Mouse (Mus musculus) hindbrain, embryonic 14.5 days (tissue): Measurements from ENCODE around the gene Ston2. TPM values are rescaled to one million over a fixed set of nuclear protein-coding genes. Genes with fewer than 3 reads are reported as not detected.
A peak's percentile ranks its signal among the peaks of the same experiment; 100 is the strongest.

Source experiments
- ATAC-seq: fragments of 200-750 bp; cut with Nextera tagmentation; 2 replicates; pipeline ENCODE4 v1.8.0; 2017; ENCODE audit warnings: moderate number of reproducible peaks, mild to moderate bottlenecking, moderate TSS enrichment, moderate library complexity; ENCODE audit not compliant: low FRiP score
- DNase-seq: peaks from one replicate; pipeline ENCODE4 v3.0.0-alpha.2; 2015; ENCODE audit warnings: low spot score
- H3K27ac ChIP-seq: fragments of 300-500 bp; sonication (generic); 2 replicates; pipeline ENCODE4 v1.5.1; 2014; ENCODE audit warnings: mild to moderate bottlenecking, moderate library complexity
- H3K27me3 ChIP-seq: fragments of 300-500 bp; sonication (generic); 2 replicates; pipeline ENCODE4 v1.6.1; 2014; ENCODE audit warnings: mild to moderate bottlenecking, low read length, mixed read lengths; ENCODE audit not compliant: control insufficient read depth, insufficient read depth
- H3K36me3 ChIP-seq: fragments of 300-500 bp; sonication (generic); replicated peaks from 2 replicates; pipeline ENCODE4 v1.6.1; 2014; ENCODE audit not compliant: control insufficient read depth, insufficient read depth
- H3K4me1 ChIP-seq: fragments of 300-500 bp; sonication (generic); replicated peaks from 2 replicates; pipeline ENCODE4 v1.6.1; 2014; ENCODE audit warnings: antibody characterized with exemption, low read length, mixed read lengths; ENCODE audit not compliant: control insufficient read depth, insufficient read depth
- H3K4me2 ChIP-seq: fragments of 300-500 bp; sonication (generic); replicated peaks from 2 replicates; pipeline ENCODE4 v1.6.1; 2014; ENCODE audit warnings: mild to moderate bottlenecking, moderate library complexity
- H3K4me3 ChIP-seq: fragments of 300-500 bp; sonication (generic); replicated peaks from 2 replicates; pipeline ENCODE4 v1.5.1; 2014; ENCODE audit warnings: mild to moderate bottlenecking, low read length
- H3K9ac ChIP-seq: fragments of 300-500 bp; sonication (generic); 2 replicates; pipeline ENCODE4 v1.6.1; 2014
- H3K9me3 ChIP-seq: fragments of 300-500 bp; sonication (generic); 2 replicates; pipeline ENCODE4 v1.6.1; 2016; ENCODE audit warnings: low read length; ENCODE audit not compliant: control insufficient read depth
- WGBS: fragments of 180-500 bp; shearing (Covaris S2); extraction: QIAGEN DNeasy Blood & Tissue Kit; methylation state at CpG from one replicate; pipeline ENCODE4 v1.1.7; 2014; 5-methylcytosine and 5-hydroxymethylcytosine counted together
- polyA plus RNA-seq: library from polyadenylated mRNA; unstranded; fragments of >200 nt; fragmentation: Nextera tagmentation; extraction: Ambion mirVana; gene quantifications from 2 replicates; pipeline ENCODE4 v1.2.1, GENCODE M21; 2014

The Ston2 gene
- polyA plus RNA-seq, 1 experiment from 2014 or later: 9.5 TPM

DNA sequence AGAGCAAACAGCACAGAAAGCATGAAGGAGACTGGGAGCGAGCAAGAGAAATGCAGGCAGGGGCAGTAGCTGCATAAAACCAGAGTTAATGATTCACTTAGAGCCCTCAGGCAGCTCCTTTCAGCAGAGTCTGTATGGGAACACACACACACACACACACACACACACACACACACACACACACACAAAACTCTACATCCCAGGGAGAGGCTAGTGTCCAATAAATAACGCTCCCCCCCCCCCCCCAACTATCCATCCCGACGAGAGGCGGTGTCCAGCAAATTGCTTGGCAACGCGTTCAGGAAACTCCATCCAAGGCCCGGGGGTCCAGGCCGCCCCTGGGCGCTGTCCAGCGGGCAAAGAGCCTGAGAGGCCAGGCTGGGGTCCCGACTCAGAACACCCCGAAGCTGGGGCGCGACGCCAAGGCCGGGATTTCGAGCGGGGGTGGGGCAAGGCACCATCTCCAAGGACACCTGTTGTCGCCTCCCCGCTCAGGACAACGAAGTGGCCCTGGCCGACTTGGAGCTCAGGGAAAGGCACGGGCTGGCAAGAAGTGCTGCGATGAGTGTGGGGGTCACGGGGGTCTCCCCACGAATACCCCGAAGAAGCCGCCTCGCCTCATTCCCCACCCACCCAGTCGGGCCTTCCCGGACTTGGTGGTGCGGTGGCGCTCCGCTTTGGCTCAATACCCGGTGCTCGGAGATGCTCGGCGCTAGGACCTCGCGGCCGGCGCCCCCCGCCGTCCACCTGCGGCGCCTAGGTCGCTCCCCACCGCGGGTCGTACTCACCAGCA, 9.8 kb downstream of the Ston2 start:
- DNase-seq: peak; percentile 52
- Histone ChIP-seq H3K4me1 (peaks cover 13% of the 10 kb centered on the region), H3K36me3 (no peaks in the 10 kb centered on the region), H3K9ac (peak overlapping the region; percentile 67), H3K4me2 (peak overlapping the region; percentile 98), H3K9me3 (no peaks in the 10 kb centered on the region), H3K4me3 (peak overlapping the region; percentile 78), H3K27me3 (no peaks in the 10 kb centered on the region), H3K27ac (peak overlapping the region; percentile 33; the same call in 1 of the 2 replicates)
- ATAC-seq: peak; percentile 89
- WGBS: under 1% methylated on average over 40 of the region's 51 CpGs

DNA sequence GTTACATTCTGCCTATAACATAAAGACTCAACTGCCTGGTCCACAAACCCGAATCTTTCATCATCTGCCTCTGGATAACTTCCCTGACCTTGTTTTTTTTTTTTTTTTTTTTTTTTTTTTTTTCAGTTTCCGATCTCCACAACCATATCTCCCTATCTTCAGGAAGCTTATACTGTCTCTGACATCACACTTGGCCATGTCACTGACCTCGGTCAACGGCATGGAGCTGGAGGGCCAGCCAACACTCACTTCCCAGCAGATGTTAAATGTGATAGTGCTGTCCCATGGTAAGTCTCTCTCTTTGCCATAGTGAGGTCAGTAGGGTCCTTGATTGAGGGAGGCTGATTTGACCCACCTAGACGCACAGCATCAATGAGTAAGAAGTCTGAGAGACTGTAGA, 11.8 kb downstream of the Ston2 start:
- H3K4me2 ChIP-seq: no peak overlapping the region

DNA sequence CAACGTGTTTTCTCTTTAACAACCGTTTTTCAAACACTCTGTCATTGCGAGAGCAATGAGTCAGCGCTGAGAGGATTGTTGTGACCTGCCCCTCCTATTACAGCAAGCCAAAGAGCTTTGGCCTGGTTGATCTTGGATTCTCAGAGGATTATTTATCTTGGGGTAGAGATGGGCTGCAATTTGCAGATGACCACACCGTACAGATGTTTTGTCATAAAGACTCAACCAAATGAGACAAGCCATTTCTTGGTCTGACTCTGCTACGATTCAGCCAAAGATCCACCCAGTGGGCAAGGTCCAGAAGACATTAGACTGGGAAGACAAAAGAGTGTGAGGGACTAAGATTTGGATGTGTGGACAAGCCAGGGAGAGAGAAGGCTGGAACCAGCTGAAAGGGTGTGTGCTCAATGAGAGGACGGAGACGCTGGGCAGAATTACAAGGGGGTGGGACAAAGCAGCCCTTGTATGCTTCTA, 13.3 kb downstream of the Ston2 start:
- H3K9ac ChIP-seq: no peak overlapping the region
- no peak overlapping the region for H3K4me2 ChIP-seq
- H3K4me1 ChIP-seq: peaks cover 13% of the 10 kb centered on the region
- H3K36me3 ChIP-seq: no peaks in the 10 kb centered on the region
- no peak overlapping the region for H3K4me3 ChIP-seq
- H3K27ac ChIP-seq: no peak overlapping the region
- 69% methylated on average over 8 of the region's 8 CpGs for WGBS
- ATAC-seq (no peak), DNase-seq (no peak)
- H3K9me3 ChIP-seq: no peaks in the 10 kb centered on the region
- H3K27me3 ChIP-seq: no peaks in the 10 kb centered on the region

More for the DNA sequence above, 11.8 kb downstream of the Ston2 start:
- DNase-seq: no peak
- ATAC-seq: no peak
- Histone ChIP-seq H3K27ac (no peak overlapping the region), H3K27me3 (no peaks in the 10 kb centered on the region), H3K4me3 (no peak overlapping the region), H3K36me3 (no peaks in the 10 kb centered on the region), H3K9ac (no peak overlapping the region), H3K9me3 (no peaks in the 10 kb centered on the region), H3K4me1 (peaks cover 13% of the 10 kb centered on the region)
- WGBS: 94% methylated on average over 5 of the region's 5 CpGs

DNA sequence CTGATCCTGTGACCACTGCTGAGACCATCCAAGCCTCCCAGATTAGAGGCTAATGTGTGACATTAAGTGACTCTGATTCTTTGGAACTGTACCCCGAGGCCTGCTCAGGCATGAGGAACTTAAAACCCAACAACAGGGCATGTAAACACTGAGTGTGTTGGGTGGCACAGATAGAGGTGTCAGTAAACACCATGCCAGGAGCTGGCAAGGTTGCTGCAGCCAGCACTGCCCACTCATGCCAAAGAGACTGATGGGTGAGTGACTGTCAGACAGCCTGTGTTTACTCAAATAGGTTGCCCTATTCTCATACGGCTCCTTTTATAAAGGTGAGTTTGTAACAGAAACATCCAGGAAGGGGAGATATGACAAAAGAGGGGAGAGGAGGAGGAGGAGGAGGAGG, 19.3 kb downstream of the Ston2 start:
- ATAC-seq (no peak), DNase-seq (no peak)
- Histone ChIP-seq H3K9me3 (no peaks in the 10 kb centered on the region), H3K36me3 (no peaks in the 10 kb centered on the region), H3K9ac (no peak overlapping the region), H3K27me3 (no peaks in the 10 kb centered on the region), H3K4me1 (peaks cover 18% of the 10 kb centered on the region), H3K27ac (no peak overlapping the region), H3K4me2 (no peak overlapping the region), H3K4me3 (no peak overlapping the region)
- WGBS: 79% methylated on average over 2 of the region's 2 CpGs

DNA sequence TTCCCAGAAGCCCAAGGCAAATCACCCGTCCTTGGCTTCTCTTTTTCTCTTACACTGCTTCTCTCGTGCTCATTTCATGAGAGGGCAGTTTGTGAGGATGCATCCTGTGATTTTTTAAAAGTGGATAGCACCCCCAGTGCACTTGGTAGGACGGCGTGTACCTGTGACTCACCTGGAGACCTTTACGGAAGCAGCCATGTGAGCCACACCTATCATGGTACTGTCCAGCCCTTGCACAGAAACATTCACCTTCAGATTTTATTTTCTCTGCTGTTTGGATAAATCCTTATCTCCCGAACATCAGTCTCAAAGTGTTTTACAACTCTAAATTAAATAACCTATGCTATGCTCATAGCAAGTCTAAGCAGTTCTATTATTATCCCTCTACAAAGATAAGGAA, 20.0 kb downstream of the Ston2 start:
- 90% methylated on average over 6 of the region's 6 CpGs for WGBS
- no peak overlapping the region for H3K4me2 ChIP-seq
- H3K4me1 ChIP-seq: peaks cover 18% of the 10 kb centered on the region
- no peaks in the 10 kb centered on the region for H3K27me3 ChIP-seq
- H3K36me3 ChIP-seq: no peaks in the 10 kb centered on the region
- DNase-seq (no peak), ATAC-seq (no peak)
- no peak overlapping the region for H3K9ac ChIP-seq
- H3K27ac ChIP-seq: no peak overlapping the region
- H3K9me3 ChIP-seq: no peaks in the 10 kb centered on the region
- no peak overlapping the region for H3K4me3 ChIP-seq

DNA sequence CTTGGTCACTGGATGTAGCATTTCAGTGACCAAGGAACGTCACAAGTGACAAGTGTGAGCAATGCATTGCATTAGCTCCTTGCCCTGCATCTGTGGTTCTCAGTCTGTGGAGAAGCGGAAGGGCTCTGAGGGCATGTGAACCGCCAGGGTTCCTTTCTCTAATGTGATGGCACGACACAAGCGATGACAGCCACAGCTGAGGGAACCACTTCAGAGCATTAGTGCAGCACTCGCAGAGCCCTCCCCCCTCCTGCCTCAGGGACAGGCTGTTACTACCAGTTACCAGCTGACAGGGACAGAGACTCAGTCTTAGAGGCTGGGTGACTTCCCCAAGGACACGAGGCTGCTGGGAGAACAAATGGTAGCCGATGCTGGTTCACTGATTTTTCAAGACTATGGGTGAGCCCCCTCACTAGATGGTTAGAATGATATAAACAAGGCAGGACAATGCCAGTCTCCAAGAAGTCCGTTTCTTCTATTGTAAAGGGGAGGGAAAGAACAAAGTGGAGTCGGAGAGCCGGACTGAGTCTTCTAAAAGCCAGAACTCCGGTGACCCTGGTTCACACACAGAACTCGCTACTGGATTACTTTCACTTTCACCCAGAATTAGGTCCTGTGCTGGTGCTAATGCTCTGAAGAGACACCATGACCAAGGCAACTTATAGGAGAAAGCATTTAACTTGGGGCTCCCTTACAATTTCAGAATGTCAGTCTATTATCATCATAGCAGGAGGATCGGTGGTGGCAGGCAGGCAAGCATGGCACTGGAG, 21.7 kb downstream of the Ston2 start:
- peaks cover 18% of the 10 kb centered on the region for H3K4me1 ChIP-seq
- WGBS: 17% methylated on average over 14 of the region's 14 CpGs
- ATAC-seq: peak; percentile 77; the same call in 1 of the 2 replicates
- no peaks in the 10 kb centered on the region for H3K27me3 ChIP-seq
- peak; percentile 43 for DNase-seq
- H3K9ac ChIP-seq: peak overlapping the region; percentile 35; the same call in 1 of the 2 replicates
- H3K27ac ChIP-seq: no peak overlapping the region
- peak overlapping the region; percentile 40 for H3K4me2 ChIP-seq
- no peaks in the 10 kb centered on the region for H3K9me3 ChIP-seq
- H3K4me3 ChIP-seq: no peak overlapping the region
- no peaks in the 10 kb centered on the region for H3K36me3 ChIP-seq

DNA sequence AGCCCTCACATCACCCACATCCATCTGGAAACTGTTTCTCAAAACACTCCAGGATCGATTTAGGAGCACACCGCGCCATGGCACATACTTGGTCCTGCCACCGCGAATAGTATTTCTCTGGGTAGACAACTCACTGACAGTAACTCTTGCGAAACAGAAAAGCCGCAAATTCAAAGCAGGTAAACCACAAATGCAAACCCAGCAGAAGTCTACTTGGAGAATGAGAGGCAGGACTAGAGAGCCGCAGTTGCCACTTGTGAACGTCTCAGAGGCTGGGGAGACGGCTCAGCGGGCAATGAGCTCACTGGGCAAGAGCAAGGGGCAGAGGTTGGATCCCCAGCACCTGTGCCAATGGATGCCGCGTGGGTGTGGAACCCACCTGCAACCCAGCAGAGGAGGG, 22.7 kb downstream of the Ston2 start:
- peaks cover 18% of the 10 kb centered on the region for H3K4me1 ChIP-seq
- DNase-seq (no peak), ATAC-seq (no peak)
- no peak overlapping the region for H3K4me3 ChIP-seq
- no peak overlapping the region for H3K9ac ChIP-seq
- no peaks in the 10 kb centered on the region for H3K9me3 ChIP-seq
- no peaks in the 10 kb centered on the region for H3K36me3 ChIP-seq
- WGBS: 58% methylated on average over 13 of the region's 13 CpGs
- no peak overlapping the region for H3K4me2 ChIP-seq
- no peak overlapping the region for H3K27ac ChIP-seq
- no peaks in the 10 kb centered on the region for H3K27me3 ChIP-seq

DNA sequence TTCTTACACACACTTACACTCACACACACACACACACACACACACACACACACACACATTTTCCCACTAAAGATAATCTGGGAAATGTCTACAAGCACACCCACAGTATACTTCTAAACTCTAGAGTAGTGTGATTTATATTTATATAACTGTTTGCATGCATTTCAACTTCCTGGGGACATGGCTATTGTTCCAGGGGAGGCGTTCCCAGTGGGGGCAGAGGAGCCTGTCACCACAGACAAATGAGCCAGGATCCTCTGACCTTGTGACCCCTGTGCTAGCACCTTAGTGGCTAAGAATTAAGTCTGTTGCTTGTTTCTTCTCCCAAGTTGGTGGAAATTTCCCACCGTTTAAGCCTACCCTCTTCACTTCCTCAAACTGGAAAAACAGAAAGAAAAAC, 23.1 kb downstream of the Ston2 start:
- H3K4me2 ChIP-seq: no peak overlapping the region
- WGBS: 12% methylated on average over 2 of the region's 2 CpGs
- H3K9me3 ChIP-seq: no peaks in the 10 kb centered on the region
- peaks cover 18% of the 10 kb centered on the region for H3K4me1 ChIP-seq
- no peak overlapping the region for H3K9ac ChIP-seq
- no peak overlapping the region for H3K4me3 ChIP-seq
- ATAC-seq (no peak), DNase-seq (no peak)
- no peaks in the 10 kb centered on the region for H3K36me3 ChIP-seq
- H3K27me3 ChIP-seq: no peaks in the 10 kb centered on the region
- H3K27ac ChIP-seq: no peak overlapping the region

DNA sequence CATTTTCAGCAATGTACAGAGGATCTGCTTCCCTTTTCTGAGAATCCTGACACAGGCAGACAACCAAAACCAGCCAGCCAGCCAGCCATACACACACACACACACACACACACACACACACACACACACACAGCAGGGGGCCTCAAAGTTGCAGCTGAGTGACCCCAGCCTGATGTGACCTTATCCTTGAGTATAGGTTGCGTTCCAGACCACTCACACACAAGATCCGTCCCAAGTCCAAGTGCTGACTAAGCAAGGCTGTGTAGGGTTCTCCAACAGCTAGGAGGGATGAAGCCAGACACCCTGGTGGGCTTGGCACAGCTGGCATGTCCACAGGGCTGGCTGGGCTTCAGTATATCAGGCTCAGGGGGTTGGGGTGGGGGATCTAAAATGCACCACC, 23.7 kb downstream of the Ston2 start:
- Histone ChIP-seq H3K36me3 (no peaks in the 10 kb centered on the region), H3K4me1 (peaks cover 18% of the 10 kb centered on the region), H3K4me2 (no peak overlapping the region), H3K27me3 (no peaks in the 10 kb centered on the region), H3K27ac (no peak overlapping the region), H3K4me3 (no peak overlapping the region), H3K9ac (no peak overlapping the region), H3K9me3 (no peaks in the 10 kb centered on the region)
- ATAC-seq: no peak
- no peak for DNase-seq
- 49% methylated on average over 2 of the region's 2 CpGs for WGBS
